Mouse (Mus musculus): ENCODE measurements around the gene Lyrm4.

The Lyrm4 gene

GRCm38 (mm10) chr13:36117143-36118014, at the start of gene Lyrm4, which contains the start of gene Fars2:
Gene Lyrm4, minus strand, starts transcription at chr13:36117526.
Gene Fars2, plus strand, starts transcription at chr13:36117412.
- DNase-seq (ENCODE audit: low read depth): peak; percentile 97

GRCm38 (mm10) chr13:36163898-36164297, 46.6 kb upstream of the Lyrm4 start:
- no peak for DNase-seq (ENCODE audit: low read depth)

GRCm38 (mm10) chr13:36163411-36163810, 46.1 kb upstream of the Lyrm4 start:
- DNase-seq (ENCODE audit: low read depth): peak; percentile 61

- DNase-seq (ENCODE audit: low read depth): no peak
These were observed 39.1 kb upstream of the Lyrm4 start for GRCm38 (mm10) chr13:36156340-36156931.

GRCm38 (mm10) chr13:36152728-36153498, 35.6 kb upstream of the Lyrm4 start:
- peak; percentile 32 for DNase-seq (ENCODE audit: low read depth)

- DNase-seq (ENCODE audit: low read depth): no peak
These were observed 32.9 kb upstream of the Lyrm4 start for GRCm38 (mm10) chr13:36150272-36150671.

GRCm38 (mm10) chr13:36149175-36149939, 32.0 kb upstream of the Lyrm4 start:
- no peak for DNase-seq (ENCODE audit: low read depth)

GRCm38 (mm10) chr13:36145601-36146000, 28.3 kb upstream of the Lyrm4 start:
- DNase-seq (ENCODE audit: low read depth): no peak

GRCm38 (mm10) chr13:36140247-36141016, 23.1 kb upstream of the Lyrm4 start:
- DNase-seq (ENCODE audit: low read depth): peak; percentile 9

GRCm38 (mm10) chr13:36139703-36140102, 22.4 kb upstream of the Lyrm4 start:
- DNase-seq (ENCODE audit: low read depth): no peak

GRCm38 (mm10) chr13:36131992-36132649, 14.8 kb upstream of the Lyrm4 start:
- peak; percentile 25 for DNase-seq (ENCODE audit: low read depth)

GRCm38 (mm10) chr13:36131401-36131800, 14.1 kb upstream of the Lyrm4 start:
- DNase-seq (ENCODE audit: low read depth): peak; percentile 71

- DNase-seq (ENCODE audit: low read depth): no peak
These were observed 12.2 kb upstream of the Lyrm4 start for GRCm38 (mm10) chr13:36129360-36130054.

GRCm38 (mm10) chr13:36120606-36121005, 3.3 kb upstream of the Lyrm4 start:
- no peak for DNase-seq (ENCODE audit: low read depth)

- DNase-seq (ENCODE audit: low read depth): no peak
These were observed 2.4 kb upstream of the Lyrm4 start for GRCm38 (mm10) chr13:36119684-36120083.

GRCm38 (mm10) chr13:36116520-36117142, 695 bp downstream of the Lyrm4 start:
- DNase-seq (ENCODE audit: low read depth): peak; percentile 24

- DNase-seq (ENCODE audit: low read depth): no peak
These were observed 4.1 kb downstream of the Lyrm4 start for GRCm38 (mm10) chr13:36113181-36113580.

- DNase-seq (ENCODE audit: low read depth): no peak
These were observed 6.0 kb downstream of the Lyrm4 start for GRCm38 (mm10) chr13:36111331-36111730.

GRCm38 (mm10) chr13:36108528-36108927, 8.8 kb downstream of the Lyrm4 start:
- DNase-seq (ENCODE audit: low read depth): no peak
